Mouse (Mus musculus) left cerebral cortex, adult 8-10 months (tissue): ENCODE measurements around the gene Zbtb26. TPM values are rescaled to one million over a fixed set of nuclear protein-coding genes. Genes with fewer than 3 reads are reported as not detected.

ENCODE experiments used
- total RNA-seq, 4 experiments: library from RNA; stranded (reverse); gene quantifications; 2 replicates each; pipeline ENCODE4 v1.2.4; 2022

Zbtb26 gene
- total RNA-seq, 4 experiments from 2014 or later, result 8.4 to 11.1 (median 9.1) TPM

Other genes starting within 250 kb of the Zbtb26 start
- not detected for gene Olfr366, start 231.6 kb downstream of the Zbtb26 start, total RNA-seq
- gene Olfr368, start 116.6 kb downstream of the Zbtb26 start, total RNA-seq, result not detected
- gene Pdcl, start 83.8 kb downstream of the Zbtb26 start, total RNA-seq, result 10 to 100 TPM; 21.7 to 27.5 (median 23.7) TPM
- gene Rc3h2, start 20.2 kb downstream of the Zbtb26 start, total RNA-seq, result 10 to 100 TPM; 75.6 to 92.0 (median 82.8) TPM
- 10 to 100 TPM; 12.6 to 14.9 (median 14.0) TPM for gene Zbtb6, start within 50 bp of the Zbtb26 start, total RNA-seq
- 100 to 1,000 TPM in 1 of 4 experiments, 10 to 100 TPM in 3; 88.3 to 108 (median 96.0) TPM for gene Rabgap1, start 144 bp upstream of the Zbtb26 start, total RNA-seq
- 1 to 10 TPM; 5.3 to 6.6 (median 6.3) TPM for gene Gpr21, start 73.2 kb upstream of the Zbtb26 start, total RNA-seq